Mouse (Mus musculus): ENCODE results near the gene Cish. TPM values are rescaled to one million over a fixed set of nuclear protein-coding genes. Genes with fewer than 3 reads are reported as not detected.

Cish gene
- polyA plus RNA-seq, 1 experiment from 2014 or later, result 6.1 TPM

DNA sequence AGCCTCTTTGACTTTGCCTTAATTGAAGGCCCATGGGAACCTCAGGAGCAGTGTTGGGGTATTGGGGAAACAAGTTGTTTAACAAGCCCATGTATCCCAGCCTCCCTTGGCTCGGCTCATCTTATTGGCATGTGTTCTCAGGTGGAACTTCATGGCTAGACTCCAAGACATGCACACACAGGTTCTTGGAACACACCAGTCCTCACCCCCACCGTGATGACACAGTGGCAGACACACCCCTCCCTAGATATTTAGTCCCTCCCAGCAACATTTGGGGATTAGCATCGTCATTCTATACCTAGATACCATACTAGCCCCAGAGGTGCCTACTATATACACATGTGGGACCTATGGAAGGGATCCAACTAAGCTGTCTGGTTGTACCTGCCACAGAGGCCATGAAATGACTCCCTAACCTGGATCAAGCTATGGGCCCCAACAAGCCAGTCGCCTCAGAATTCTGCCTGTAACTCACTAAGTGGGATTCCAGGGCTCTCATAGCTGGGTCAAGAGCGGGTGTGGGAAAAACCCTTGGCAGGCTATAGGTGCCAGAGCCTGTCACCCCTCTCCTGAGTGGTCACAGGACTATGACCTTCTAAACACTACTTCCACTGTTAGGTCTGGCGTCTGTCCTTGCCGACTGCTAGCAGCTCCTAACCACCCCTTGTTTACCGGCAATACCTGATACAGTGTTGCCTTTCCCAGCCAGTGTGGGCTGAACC lies 2.4 kb downstream of the Cish start:
- Histone ChIP-seq H3K4me1 (replicated peaks; ENCODE audit: control insufficient read depth, insufficient read depth, low read length) (peaks cover 47% of the 10 kb centered on the region), H3K4me2 (peak overlapping the region; percentile 97), H3K36me3 (ENCODE audit: control insufficient read depth, insufficient read depth, low read length) (peaks cover 5% of the 10 kb centered on the region), H3K27me3 (replicated peaks; ENCODE audit: control insufficient read depth, insufficient read depth, low read length) (no peaks in the 10 kb centered on the region), H3K27ac (ENCODE audit: low read depth, low read length) (no peak overlapping the region), H3K4me3 (ENCODE audit: low read depth, low read length) (peak overlapping the region; percentile 75), H3K9ac (ENCODE audit: low read depth, low read length) (peak overlapping the region; percentile 78; the same call in 1 of the 2 replicates), H3K9me3 (ENCODE audit: control insufficient read depth, low read length) (no peaks in the 10 kb centered on the region)
- 71% methylated on average over 8 of the region's 8 CpGs for WGBS
- ATAC-seq (replicated peaks; ENCODE audit: low FRiP score) (no peak), DNase-seq (ENCODE audit: low spot score) (no peak)

DNA sequence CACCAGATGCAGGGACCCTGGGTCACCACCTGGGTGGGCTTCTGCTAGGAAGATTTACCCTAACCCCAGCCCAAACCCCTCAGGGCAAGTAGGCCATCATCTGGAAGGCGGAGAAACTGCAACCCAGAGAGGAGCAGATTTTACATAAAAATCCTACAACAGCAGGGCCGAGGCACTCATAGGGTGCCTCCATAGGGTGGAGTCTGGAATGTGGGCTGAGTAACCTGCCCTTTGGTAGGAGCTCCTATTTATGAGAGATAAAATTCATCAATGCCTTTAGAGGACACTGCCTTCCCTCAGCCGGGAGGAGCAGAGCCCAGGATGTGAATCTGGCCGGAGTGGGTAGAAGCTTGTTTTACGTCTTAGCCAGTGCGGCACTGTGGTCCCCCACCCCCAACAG lies 3.0 kb downstream of the Cish start:
- no peak overlapping the region for H3K9ac ChIP-seq (ENCODE audit: low read depth, low read length)
- H3K36me3 ChIP-seq (ENCODE audit: control insufficient read depth, insufficient read depth, low read length), result peaks cover 5% of the 10 kb centered on the region
- 87% methylated on average over 6 of the region's 6 CpGs for WGBS
- no peak overlapping the region for H3K27ac ChIP-seq (ENCODE audit: low read depth, low read length)
- H3K4me1 ChIP-seq (replicated peaks; ENCODE audit: control insufficient read depth, insufficient read depth, low read length), result peaks cover 48% of the 10 kb centered on the region
- DNase-seq (ENCODE audit: low spot score), result no peak
- no peaks in the 10 kb centered on the region for H3K27me3 ChIP-seq (replicated peaks; ENCODE audit: control insufficient read depth, insufficient read depth, low read length)
- H3K9me3 ChIP-seq (ENCODE audit: control insufficient read depth, low read length), result no peaks in the 10 kb centered on the region
- 0 out of 2 replicates have a peak overlapping the region, but pooled peaks have one; percentile 16 for H3K4me3 ChIP-seq (ENCODE audit: low read depth, low read length)
- peak overlapping the region; percentile 97 for H3K4me2 ChIP-seq
- ATAC-seq (replicated peaks; ENCODE audit: low FRiP score), result no peak

DNA sequence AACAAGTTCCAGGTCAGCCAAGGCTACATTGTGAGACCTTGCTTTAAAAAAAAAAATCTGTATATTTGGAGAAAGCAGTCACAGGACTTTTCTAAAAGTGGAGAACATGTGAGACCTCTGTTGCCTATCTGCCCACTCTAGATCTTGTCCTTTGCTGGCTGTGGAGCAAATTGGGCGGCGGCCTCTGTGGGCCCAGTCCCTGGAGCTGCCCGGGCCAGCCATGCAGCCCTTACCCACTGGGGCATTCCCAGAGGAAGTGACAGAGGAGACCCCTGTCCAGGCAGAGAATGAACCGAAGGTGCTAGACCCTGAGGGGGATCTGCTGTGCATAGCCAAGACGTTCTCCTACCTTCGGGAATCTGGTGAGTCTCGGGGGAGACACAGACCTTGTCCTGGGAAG lies 4.0 kb downstream of the Cish start:
- H3K27ac ChIP-seq (ENCODE audit: low read depth, low read length), result no peak overlapping the region
- no peaks in the 10 kb centered on the region for H3K9me3 ChIP-seq (ENCODE audit: control insufficient read depth, low read length)
- H3K4me3 ChIP-seq (ENCODE audit: low read depth, low read length), result no peak overlapping the region
- no peaks in the 10 kb centered on the region for H3K27me3 ChIP-seq (replicated peaks; ENCODE audit: control insufficient read depth, insufficient read depth, low read length)
- 90% methylated on average over 7 of the region's 7 CpGs for WGBS
- DNase-seq (ENCODE audit: low spot score) (no peak), ATAC-seq (replicated peaks; ENCODE audit: low FRiP score) (no peak)
- peaks cover 5% of the 10 kb centered on the region for H3K36me3 ChIP-seq (ENCODE audit: control insufficient read depth, insufficient read depth, low read length)
- H3K4me2 ChIP-seq, result no peak overlapping the region
- peaks cover 50% of the 10 kb centered on the region for H3K4me1 ChIP-seq (replicated peaks; ENCODE audit: control insufficient read depth, insufficient read depth, low read length)
- H3K9ac ChIP-seq (ENCODE audit: low read depth, low read length), result no peak overlapping the region

DNA sequence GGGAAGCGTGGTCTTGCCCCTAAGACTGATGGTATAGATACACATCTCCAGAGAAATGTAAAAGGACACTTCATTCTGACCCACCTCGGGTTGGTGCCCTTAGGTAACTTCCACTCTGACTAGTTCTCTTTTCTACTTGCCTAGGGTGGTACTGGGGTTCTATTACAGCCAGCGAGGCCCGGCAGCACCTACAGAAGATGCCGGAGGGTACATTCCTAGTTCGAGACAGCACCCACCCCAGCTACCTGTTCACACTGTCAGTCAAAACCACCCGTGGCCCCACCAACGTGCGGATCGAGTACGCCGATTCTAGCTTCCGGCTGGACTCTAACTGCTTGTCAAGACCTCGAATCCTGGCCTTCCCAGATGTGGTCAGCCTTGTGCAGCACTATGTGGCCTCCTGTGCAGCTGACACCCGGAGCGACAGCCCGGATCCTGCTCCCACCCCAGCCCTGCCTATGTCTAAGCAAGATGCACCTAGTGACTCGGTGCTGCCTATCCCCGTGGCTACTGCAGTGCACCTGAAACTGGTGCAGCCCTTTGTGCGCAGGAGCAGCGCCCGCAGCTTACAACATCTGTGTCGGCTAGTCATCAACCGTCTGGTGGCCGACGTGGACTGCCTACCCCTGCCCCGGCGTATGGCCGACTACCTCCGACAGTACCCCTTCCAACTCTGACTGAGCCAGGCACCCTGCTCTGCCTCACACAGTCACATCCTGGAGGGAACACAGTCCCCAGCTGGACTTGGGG lies 4.6 kb downstream of the Cish start:
- Histone ChIP-seq H3K27me3 (replicated peaks; ENCODE audit: control insufficient read depth, insufficient read depth, low read length) (no peaks in the 10 kb centered on the region), H3K4me2 (no peak overlapping the region), H3K4me3 (ENCODE audit: low read depth, low read length) (no peak overlapping the region), H3K9me3 (ENCODE audit: control insufficient read depth, low read length) (no peaks in the 10 kb centered on the region), H3K36me3 (ENCODE audit: control insufficient read depth, insufficient read depth, low read length) (peaks cover 5% of the 10 kb centered on the region), H3K27ac (ENCODE audit: low read depth, low read length) (no peak overlapping the region), H3K9ac (ENCODE audit: low read depth, low read length) (no peak overlapping the region), H3K4me1 (replicated peaks; ENCODE audit: control insufficient read depth, insufficient read depth, low read length) (peaks cover 48% of the 10 kb centered on the region)
- WGBS, result 91% methylated on average over 30 of the region's 30 CpGs
- DNase-seq (ENCODE audit: low spot score) (no peak), ATAC-seq (replicated peaks; ENCODE audit: low FRiP score) (no peak)

DNA sequence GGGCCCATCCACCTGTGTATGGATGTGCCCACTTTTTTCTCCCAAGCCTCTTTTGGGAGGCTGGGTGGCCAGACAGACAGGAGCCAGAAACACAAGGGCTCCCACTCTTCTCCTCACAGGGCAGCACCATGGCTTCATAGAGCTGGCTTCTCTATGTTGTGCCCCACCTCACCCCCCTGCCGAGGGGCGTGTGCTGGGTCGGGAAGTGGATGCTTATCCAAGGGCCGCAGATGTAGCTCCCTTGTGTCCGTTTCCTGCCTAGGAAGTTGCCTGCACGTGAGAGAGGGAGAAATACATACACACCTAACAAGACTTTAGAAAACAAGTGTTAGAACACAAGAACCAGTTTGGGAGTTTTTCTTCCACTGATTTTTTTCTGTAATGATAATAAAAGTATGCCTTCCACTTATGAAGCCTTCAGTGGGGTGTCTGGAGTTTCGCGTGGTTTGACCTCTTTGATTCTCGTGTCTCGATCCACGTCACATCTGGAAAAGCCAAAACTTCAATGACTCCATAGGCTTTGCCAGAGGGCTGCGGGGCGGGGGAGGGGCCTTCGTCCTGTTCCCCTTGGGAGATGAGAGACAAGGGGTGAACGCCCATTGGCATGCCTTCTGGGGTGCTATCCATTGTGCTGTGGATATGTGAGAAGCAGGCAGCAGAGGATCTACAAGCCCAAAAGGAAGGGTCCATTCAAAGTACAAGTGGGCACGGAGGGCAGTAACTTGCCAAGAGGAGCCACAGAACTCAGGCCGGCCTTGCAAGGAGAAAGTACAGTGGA lies 5.9 kb downstream of the Cish start:
- H3K4me2 ChIP-seq, result peak overlapping the region; percentile 8; the same call in 1 of the 2 replicates
- H3K36me3 ChIP-seq (ENCODE audit: control insufficient read depth, insufficient read depth, low read length), result peaks cover 5% of the 10 kb centered on the region
- H3K4me1 ChIP-seq (replicated peaks; ENCODE audit: control insufficient read depth, insufficient read depth, low read length), result peaks cover 50% of the 10 kb centered on the region
- no peaks in the 10 kb centered on the region for H3K27me3 ChIP-seq (replicated peaks; ENCODE audit: control insufficient read depth, insufficient read depth, low read length)
- 0 out of 2 replicates have a peak overlapping the region, but pooled peaks have one; percentile 14 for H3K9ac ChIP-seq (ENCODE audit: low read depth, low read length)
- ATAC-seq (replicated peaks; ENCODE audit: low FRiP score) (peak; percentile 31; the same call in 1 of the 2 replicates), DNase-seq (ENCODE audit: low spot score) (no peak)
- 65% methylated on average over 17 of the region's 17 CpGs for WGBS
- no peak overlapping the region for H3K27ac ChIP-seq (ENCODE audit: low read depth, low read length)
- no peak overlapping the region for H3K4me3 ChIP-seq (ENCODE audit: low read depth, low read length)
- no peaks in the 10 kb centered on the region for H3K9me3 ChIP-seq (ENCODE audit: control insufficient read depth, low read length)

DNA sequence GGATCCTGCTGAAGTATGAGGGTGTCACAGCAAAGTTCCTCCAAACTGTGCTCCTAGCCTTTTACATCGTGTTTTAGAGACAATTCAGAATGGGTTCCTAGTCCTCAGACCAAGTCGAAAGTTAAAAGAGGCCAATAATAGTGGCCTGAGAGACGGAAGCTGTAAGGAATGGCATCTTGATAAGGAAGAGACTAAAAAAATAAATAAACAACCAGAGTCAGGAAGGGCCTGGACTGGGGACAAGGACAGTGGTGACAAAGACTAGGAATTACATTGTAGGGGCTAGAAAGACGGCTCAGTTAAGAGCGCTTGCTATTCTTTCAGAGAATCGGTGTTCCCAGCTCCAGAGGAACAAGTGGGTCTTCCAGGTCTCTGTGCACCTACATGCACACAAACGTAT lies 6.8 kb downstream of the Cish start:
- no peak overlapping the region for H3K4me3 ChIP-seq (ENCODE audit: low read depth, low read length)
- DNase-seq (ENCODE audit: low spot score), result no peak
- H3K4me2 ChIP-seq, result no peak overlapping the region
- ATAC-seq (replicated peaks; ENCODE audit: low FRiP score), result no peak
- peaks cover 5% of the 10 kb centered on the region for H3K36me3 ChIP-seq (ENCODE audit: control insufficient read depth, insufficient read depth, low read length)
- no peak overlapping the region for H3K27ac ChIP-seq (ENCODE audit: low read depth, low read length)
- WGBS, result 64% methylated on average over 7 of the region's 7 CpGs
- H3K4me1 ChIP-seq (replicated peaks; ENCODE audit: control insufficient read depth, insufficient read depth, low read length), result peaks cover 52% of the 10 kb centered on the region
- no peak overlapping the region for H3K9ac ChIP-seq (ENCODE audit: low read depth, low read length)
- H3K27me3 ChIP-seq (replicated peaks; ENCODE audit: control insufficient read depth, insufficient read depth, low read length), result no peaks in the 10 kb centered on the region
- H3K9me3 ChIP-seq (ENCODE audit: control insufficient read depth, low read length), result no peaks in the 10 kb centered on the region

DNA sequence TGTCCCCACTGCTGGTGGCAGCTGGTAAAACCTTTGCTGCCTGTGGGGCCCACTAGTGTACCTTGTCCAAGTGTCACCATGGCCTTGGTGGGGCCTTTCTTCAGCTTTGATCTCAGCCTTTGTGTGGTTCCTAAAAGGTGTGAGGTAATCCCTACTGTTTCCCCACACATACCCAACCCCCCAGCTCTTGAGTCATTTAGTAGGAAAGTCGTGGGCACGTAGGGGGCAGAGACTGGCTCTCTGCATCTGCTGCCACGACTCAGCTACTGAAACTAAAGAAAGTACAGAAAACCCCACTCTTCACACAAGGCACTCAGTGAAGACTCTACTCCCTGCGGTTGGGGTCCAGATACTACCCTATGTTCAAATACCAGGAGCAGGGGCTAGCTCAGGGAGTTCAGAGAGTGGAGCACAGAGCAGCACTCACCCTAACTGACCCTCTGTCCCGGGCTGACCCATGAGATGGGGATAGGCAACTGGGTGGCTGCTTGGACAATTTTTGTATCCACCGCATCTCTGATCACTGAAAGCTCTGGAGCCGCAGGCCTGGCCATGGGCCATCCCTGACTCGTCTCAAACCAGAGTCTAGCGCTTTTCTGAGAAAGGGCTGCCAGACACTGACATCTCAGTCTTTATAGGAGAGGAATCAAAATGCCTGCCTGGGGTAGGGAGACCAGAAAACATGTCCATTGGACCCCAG lies 7.4 kb downstream of the Cish start:
- DNase-seq (ENCODE audit: low spot score), result no peak
- ATAC-seq (replicated peaks; ENCODE audit: low FRiP score), result no peak
- H3K9ac ChIP-seq (ENCODE audit: low read depth, low read length), result no peak overlapping the region

DNA sequence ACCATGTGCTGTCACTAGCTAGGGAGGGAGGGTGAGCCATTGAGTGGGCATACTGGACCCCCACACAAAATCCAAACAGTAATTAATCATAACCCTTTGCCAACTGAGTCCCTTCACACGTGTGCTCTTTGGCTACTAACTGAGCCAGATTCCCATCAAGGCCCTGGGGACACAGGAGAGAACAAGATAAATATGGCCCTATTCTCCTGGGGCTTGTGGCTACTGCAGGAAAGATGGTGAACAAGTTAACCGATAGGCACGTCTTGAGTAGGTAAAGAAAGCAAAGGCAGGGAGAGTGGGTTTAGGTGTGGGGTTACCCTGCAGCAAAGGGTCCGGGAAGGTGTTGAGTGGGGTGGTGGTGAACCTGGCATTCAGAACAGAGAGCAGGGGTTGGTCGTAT lies 8.1 kb downstream of the Cish start:
- Histone ChIP-seq H3K4me2 (no peak overlapping the region), H3K9me3 (ENCODE audit: control insufficient read depth, low read length) (no peaks in the 10 kb centered on the region), H3K4me3 (ENCODE audit: low read depth, low read length) (no peak overlapping the region), H3K27ac (ENCODE audit: low read depth, low read length) (no peak overlapping the region), H3K27me3 (replicated peaks; ENCODE audit: control insufficient read depth, insufficient read depth, low read length) (no peaks in the 10 kb centered on the region), H3K9ac (ENCODE audit: low read depth, low read length) (no peak overlapping the region), H3K4me1 (replicated peaks; ENCODE audit: control insufficient read depth, insufficient read depth, low read length) (peaks cover 52% of the 10 kb centered on the region), H3K36me3 (ENCODE audit: control insufficient read depth, insufficient read depth, low read length) (peaks cover 5% of the 10 kb centered on the region)
- no peak for ATAC-seq (replicated peaks; ENCODE audit: low FRiP score)
- DNase-seq (ENCODE audit: low spot score), result no peak
- WGBS, result 85% methylated on average over 5 of the region's 5 CpGs

More for the DNA sequence above, 7.4 kb downstream of the Cish start:
- 75% methylated on average over 9 of the region's 9 CpGs for WGBS
- H3K27me3 ChIP-seq (replicated peaks; ENCODE audit: control insufficient read depth, insufficient read depth, low read length), result no peaks in the 10 kb centered on the region
- no peak overlapping the region for H3K4me2 ChIP-seq
- H3K27ac ChIP-seq (ENCODE audit: low read depth, low read length), result no peak overlapping the region
- no peaks in the 10 kb centered on the region for H3K9me3 ChIP-seq (ENCODE audit: control insufficient read depth, low read length)
- H3K4me1 ChIP-seq (replicated peaks; ENCODE audit: control insufficient read depth, insufficient read depth, low read length), result peaks cover 54% of the 10 kb centered on the region
- peaks cover 5% of the 10 kb centered on the region for H3K36me3 ChIP-seq (ENCODE audit: control insufficient read depth, insufficient read depth, low read length)
- no peak overlapping the region for H3K4me3 ChIP-seq (ENCODE audit: low read depth, low read length)

Data from liver, embryonic 11.5 days (tissue).